Mouse (Mus musculus) stomach, embryonic 16.5 days (tissue): ENCODE measurements around the gene Prpf6. TPM values are rescaled to one million over a fixed set of nuclear protein-coding genes. Genes with fewer than 3 reads are reported as not detected.
A peak's percentile ranks its signal among the peaks of the same experiment; 100 is the strongest.

Experiments
- ATAC-seq: fragments of 200-750 bp; cut with Nextera tagmentation; 2 replicates; pipeline ENCODE4 v1.8.0; 2017; ENCODE audit warnings: moderate number of reproducible peaks, moderate TSS enrichment; ENCODE audit not compliant: insufficient read depth, low FRiP score
- H3K27ac ChIP-seq: fragments of 300-500 bp; sonication (generic); 2 replicates; pipeline ENCODE4 v1.5.1; 2014; ENCODE audit warnings: low read length
- H3K27me3 ChIP-seq: fragments of 300-500 bp; sonication (generic); 2 replicates; pipeline ENCODE4 v1.6.1; 2014; ENCODE audit warnings: low read length, control low read depth, mixed read lengths; ENCODE audit not compliant: control insufficient read depth, insufficient read depth
- H3K36me3 ChIP-seq: fragments of 300-500 bp; sonication (generic); 2 replicates; pipeline ENCODE4 v1.6.1; 2014; ENCODE audit warnings: low read length; ENCODE audit not compliant: control insufficient read depth, insufficient read depth
- H3K4me1 ChIP-seq: fragments of 300-500 bp; sonication (generic); 2 replicates; pipeline ENCODE4 v1.6.1; 2014; ENCODE audit warnings: low read length, control low read depth, mixed read lengths; ENCODE audit not compliant: control insufficient read depth, insufficient read depth
- H3K4me2 ChIP-seq: fragments of 300-500 bp; sonication (generic); 2 replicates; pipeline ENCODE4 v1.6.1; 2014; ENCODE audit warnings: low read depth, low read length, mixed read lengths
- H3K4me3 ChIP-seq: fragments of 300-500 bp; sonication (generic); replicated peaks from 2 replicates; pipeline ENCODE4 v1.5.1; 2014; ENCODE audit warnings: mild to moderate bottlenecking, low read length
- H3K9ac ChIP-seq: fragments of 300-500 bp; sonication (generic); 2 replicates; pipeline ENCODE4 v1.6.1; 2014; ENCODE audit warnings: low read length
- H3K9me3 ChIP-seq: fragments of 300-500 bp; sonication (generic); replicated peaks from 2 replicates; pipeline ENCODE4 v1.6.1; 2016; ENCODE audit warnings: low read length, control low read depth; ENCODE audit not compliant: control insufficient read depth
- WGBS: fragments of 180-500 bp; shearing (Covaris S2); extraction: QIAGEN DNeasy Blood & Tissue Kit; methylation state at CpG from one replicate; pipeline ENCODE4 v1.1.7; 2014; 5-methylcytosine and 5-hydroxymethylcytosine counted together
- polyA plus RNA-seq: library from polyadenylated mRNA; unstranded; fragments of >200 nt; fragmentation: Nextera tagmentation; extraction: Ambion mirVana; gene quantifications from 2 replicates; pipeline ENCODE4 v1.2.1, GENCODE M21; 2015

Prpf6 gene
- polyA plus RNA-seq = 58.9 and 59.1 TPM in 2 replicates

DNA sequence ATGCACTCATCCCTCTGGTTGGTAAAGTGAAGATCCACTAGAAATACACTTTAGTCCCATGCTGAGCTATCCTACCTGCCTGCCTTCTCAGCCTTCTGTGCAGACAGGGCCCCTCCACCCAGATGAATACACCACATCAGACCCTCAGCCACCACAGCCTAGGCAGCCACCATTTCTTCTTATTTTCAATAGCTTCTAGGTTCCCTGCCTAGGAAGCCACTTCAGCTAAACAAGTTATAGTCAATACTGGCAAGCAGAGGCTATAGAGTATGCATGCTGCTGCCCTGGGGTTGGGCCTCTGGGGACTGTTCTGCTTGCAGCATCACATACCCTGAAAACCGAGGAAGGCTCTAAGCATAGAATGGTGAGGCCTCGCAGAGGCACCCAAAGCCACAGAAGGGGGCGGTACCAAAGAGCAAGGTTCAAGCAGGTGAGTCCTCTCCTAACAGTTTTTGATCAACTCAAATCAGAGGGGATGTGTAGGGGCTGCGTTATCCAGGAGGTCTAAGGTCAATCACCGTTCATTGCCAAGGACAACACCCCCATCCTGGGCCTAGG, at the start of gene Prpf6:
Gene Prpf6 (plus strand): TSS at position 341 of the 558 bp plus-strand sequence.
- peaks cover 14% of the 10 kb centered on the region for H3K4me1 ChIP-seq
- H3K9me3 ChIP-seq = no peaks in the 10 kb centered on the region
- H3K9ac ChIP-seq = peak within 1 kb of the TSS; percentile 98
- H3K27ac ChIP-seq = peak within 1 kb of the TSS; percentile 89
- H3K4me2 ChIP-seq = peak within 1 kb of the TSS; percentile 69
- H3K27me3 ChIP-seq = no peaks in the 10 kb centered on the region
- peak; percentile 12; the same call in 1 of the 2 replicates for ATAC-seq
- peaks cover 7% of the 10 kb centered on the region; the same call in 1 of the 2 replicates for H3K36me3 ChIP-seq
- WGBS = 8% methylated on average over 5 of the region's 5 CpGs
- H3K4me3 ChIP-seq = peak within 1 kb of the TSS; percentile 97

GRCm38 (mm10) chr2:181546142-181546541, 45.5 kb upstream of the Prpf6 start:
- Histone ChIP-seq H3K9ac (no peak overlapping the region), H3K9me3 (no peaks in the 10 kb centered on the region), H3K4me3 (no peak overlapping the region), H3K27ac (no peak overlapping the region), H3K4me2 (no peak overlapping the region), H3K4me1 (no peaks in the 10 kb centered on the region), H3K27me3 (no peaks in the 10 kb centered on the region), H3K36me3 (peaks cover 29% of the 10 kb centered on the region)
- ATAC-seq = no peak
- 91% methylated on average over 7 of the region's 7 CpGs for WGBS

GRCm38 (mm10) chr2:181548227-181548626, 43.4 kb upstream of the Prpf6 start:
- H3K9ac ChIP-seq = no peak overlapping the region
- no peak overlapping the region for H3K4me2 ChIP-seq
- H3K27ac ChIP-seq = no peak overlapping the region
- 79% methylated on average over 1 of the region's 1 CpGs for WGBS
- ATAC-seq = no peak
- H3K4me3 ChIP-seq = no peak overlapping the region
- H3K27me3 ChIP-seq = no peaks in the 10 kb centered on the region
- no peaks in the 10 kb centered on the region for H3K9me3 ChIP-seq
- no peaks in the 10 kb centered on the region for H3K4me1 ChIP-seq
- peaks cover 29% of the 10 kb centered on the region for H3K36me3 ChIP-seq

- no peak overlapping the region for H3K4me2 ChIP-seq
- no peak for ATAC-seq
- 83% methylated on average over 5 of the region's 5 CpGs for WGBS
- no peaks in the 10 kb centered on the region for H3K27me3 ChIP-seq
- no peak overlapping the region for H3K27ac ChIP-seq
- no peak overlapping the region for H3K9ac ChIP-seq
- peaks cover 29% of the 10 kb centered on the region for H3K36me3 ChIP-seq
- H3K9me3 ChIP-seq = no peaks in the 10 kb centered on the region
- no peaks in the 10 kb centered on the region for H3K4me1 ChIP-seq
- no peak overlapping the region for H3K4me3 ChIP-seq
These were observed 43.0 kb upstream of the Prpf6 start for GRCm38 (mm10) chr2:181548682-181549081.

- Histone ChIP-seq H3K36me3 (peaks cover 29% of the 10 kb centered on the region), H3K27ac (no peak overlapping the region), H3K4me2 (no peak overlapping the region), H3K4me3 (no peak overlapping the region), H3K27me3 (no peaks in the 10 kb centered on the region), H3K4me1 (no peaks in the 10 kb centered on the region), H3K9ac (no peak overlapping the region), H3K9me3 (no peaks in the 10 kb centered on the region)
- no peak for ATAC-seq
- 96% methylated on average over 2 of the region's 2 CpGs for WGBS
These were observed 41.4 kb upstream of the Prpf6 start for GRCm38 (mm10) chr2:181550233-181550632.

DNA sequence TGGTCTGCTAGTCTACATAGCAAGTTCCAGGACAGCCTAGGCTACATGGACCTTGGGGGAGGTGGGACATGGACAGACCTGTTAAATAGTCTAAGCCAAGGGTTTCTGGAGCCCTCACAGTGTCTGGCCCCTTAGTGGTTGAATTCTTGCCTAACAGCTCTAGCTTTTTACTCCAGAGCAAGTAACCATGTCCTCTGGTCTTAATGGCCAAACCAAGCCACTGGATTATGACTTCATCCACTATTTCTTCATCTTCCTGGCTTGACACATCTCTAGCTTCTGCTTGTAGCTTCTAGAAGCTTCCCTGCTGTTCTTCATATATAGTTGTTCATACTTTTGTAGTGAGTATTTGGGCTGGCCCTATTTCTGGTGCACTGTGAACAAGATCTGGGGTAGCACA, 37.9 kb upstream of the Prpf6 start:
- Histone ChIP-seq H3K27me3 (no peaks in the 10 kb centered on the region), H3K4me1 (no peaks in the 10 kb centered on the region), H3K27ac (no peak overlapping the region), H3K9me3 (no peaks in the 10 kb centered on the region), H3K4me2 (no peak overlapping the region), H3K36me3 (peaks cover 20% of the 10 kb centered on the region), H3K4me3 (no peak overlapping the region), H3K9ac (no peak overlapping the region)
- ATAC-seq = no peak

DNA sequence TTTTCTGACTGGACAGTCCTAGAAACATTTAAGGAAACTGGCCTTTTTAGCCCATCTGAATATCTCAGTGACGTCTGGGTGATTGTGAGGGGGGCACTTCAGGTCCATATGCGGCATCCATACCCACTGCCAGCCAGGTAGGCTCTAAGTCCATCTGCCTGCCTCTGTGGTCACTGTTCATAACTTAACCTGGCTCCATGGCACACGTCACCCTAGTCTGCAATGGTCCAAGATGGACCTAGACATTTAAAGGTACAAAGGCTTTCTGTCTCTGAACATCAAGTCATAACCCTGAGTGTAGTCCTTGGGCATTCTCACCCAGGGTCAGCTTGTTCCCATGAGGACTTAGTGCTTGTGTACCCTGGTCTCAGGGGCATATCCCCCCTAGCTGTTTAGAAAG, 24.3 kb upstream of the Prpf6 start:
- Histone ChIP-seq H3K4me3 (no peak overlapping the region), H3K9ac (no peak overlapping the region), H3K36me3 (no peaks in the 10 kb centered on the region), H3K9me3 (no peaks in the 10 kb centered on the region), H3K4me1 (no peaks in the 10 kb centered on the region), H3K4me2 (no peak overlapping the region), H3K27me3 (no peaks in the 10 kb centered on the region), H3K27ac (no peak overlapping the region)
- WGBS = 84% methylated on average over 3 of the region's 3 CpGs
- no peak for ATAC-seq

GRCm38 (mm10) chr2:181568272-181569008, 23.2 kb upstream of the Prpf6 start:
- Histone ChIP-seq H3K36me3 (peaks cover 7% of the 10 kb centered on the region; the same call in 1 of the 2 replicates), H3K4me2 (no peak overlapping the region), H3K4me1 (no peaks in the 10 kb centered on the region), H3K9ac (no peak overlapping the region), H3K4me3 (no peak overlapping the region), H3K27ac (no peak overlapping the region), H3K9me3 (no peaks in the 10 kb centered on the region), H3K27me3 (no peaks in the 10 kb centered on the region)
- ATAC-seq = no peak
- WGBS = 71% methylated on average over 7 of the region's 7 CpGs

- WGBS = 92% methylated on average over 10 of the region's 10 CpGs
- ATAC-seq = no peak
- H3K4me1 ChIP-seq = no peaks in the 10 kb centered on the region
- no peak overlapping the region for H3K4me3 ChIP-seq
- no peak overlapping the region for H3K9ac ChIP-seq
- H3K4me2 ChIP-seq = no peak overlapping the region
- H3K36me3 ChIP-seq = peaks cover 7% of the 10 kb centered on the region; the same call in 1 of the 2 replicates
- H3K27ac ChIP-seq = no peak overlapping the region
- no peaks in the 10 kb centered on the region for H3K9me3 ChIP-seq
- H3K27me3 ChIP-seq = no peaks in the 10 kb centered on the region
These were observed 21.8 kb upstream of the Prpf6 start for GRCm38 (mm10) chr2:181569856-181570255.
